Mouse (Mus musculus) cerebellum, postnatal 25 days (tissue): ENCODE data around the gene Aloxe3.

ENCODE experiments used
- DNase-seq, 2 experiments: peaks; one replicate each; pipeline ENCODE4 v3.0.0; 2021; ENCODE audit warnings: mixed read lengths in 2 of 2

Gene Aloxe3

DNA sequence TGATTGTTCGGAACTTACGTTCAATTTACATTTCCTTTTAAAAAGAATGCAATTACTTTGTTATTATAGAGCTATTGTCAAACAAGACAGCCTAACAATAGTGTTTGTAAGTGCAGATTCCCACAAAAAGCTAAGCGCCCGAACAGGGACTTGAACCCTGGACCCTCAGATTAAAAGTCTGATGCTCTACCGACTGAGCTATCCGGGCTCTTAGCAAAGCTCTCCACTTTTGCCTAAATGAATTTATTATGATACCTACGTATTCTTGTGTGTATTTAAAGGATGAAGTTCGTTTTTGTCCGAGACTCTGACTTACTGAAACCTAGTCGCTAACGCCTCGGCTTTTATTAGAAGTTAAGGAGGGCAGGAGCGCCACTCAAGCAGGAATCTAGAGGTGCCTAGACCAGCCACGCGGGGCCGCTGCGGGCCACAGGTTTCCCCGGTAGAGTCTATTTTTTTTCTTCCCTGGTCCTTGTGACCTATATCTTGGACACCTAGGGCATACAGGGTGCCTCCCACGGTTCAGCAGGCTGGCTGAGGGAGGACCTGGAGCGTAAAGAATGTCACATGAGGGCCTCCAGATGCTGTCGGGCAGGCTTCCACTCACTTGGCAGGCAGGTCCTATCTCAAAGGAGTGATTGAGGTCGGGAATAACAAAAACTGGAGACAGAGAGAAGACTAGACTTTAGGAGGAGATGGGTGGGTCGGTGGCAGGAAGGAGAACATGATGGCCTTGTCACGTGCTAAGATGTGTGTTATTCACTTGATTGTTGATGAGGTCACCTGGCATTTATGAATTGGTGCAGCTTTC lies 450 bp upstream of the Aloxe3 start:
- DNase-seq: peak; percentile 88 to 89

DNA sequence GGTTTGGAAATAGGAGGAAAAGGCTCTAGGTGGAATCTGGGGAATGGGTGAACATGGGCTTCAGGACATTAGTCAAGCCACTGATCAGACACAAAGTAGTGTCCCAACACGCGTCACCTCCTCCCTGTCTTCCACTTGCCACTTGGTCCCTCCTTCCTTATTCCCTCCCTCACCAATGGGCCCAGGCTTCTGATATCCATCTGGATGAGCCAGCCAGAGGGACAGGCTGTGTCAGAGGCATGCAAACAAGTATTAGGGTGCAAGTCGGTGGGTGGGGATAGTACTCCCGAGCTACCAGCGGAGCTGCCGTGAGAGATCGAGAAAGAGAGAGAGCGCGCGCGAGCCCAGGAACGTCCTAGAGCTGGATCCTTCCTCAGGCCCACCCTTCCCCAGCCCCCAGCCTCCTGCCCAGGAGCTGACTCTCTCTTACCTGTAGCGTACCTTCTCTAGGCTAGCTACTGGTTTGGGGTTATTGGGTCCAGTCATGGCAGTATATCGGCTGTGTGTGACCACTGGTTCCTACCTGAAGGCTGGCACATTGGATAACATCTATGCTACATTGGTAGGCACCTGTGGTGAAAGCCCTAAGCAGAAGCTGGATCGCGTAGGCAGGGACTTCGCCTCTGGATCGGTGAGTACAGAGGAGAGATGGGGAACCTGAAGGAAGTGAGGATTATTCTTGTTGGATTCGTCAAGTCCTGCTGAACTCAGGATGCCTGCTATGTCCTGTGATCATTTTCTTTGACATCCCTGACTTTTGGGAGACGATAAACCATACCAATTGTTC lies 416 bp downstream of the Aloxe3 start:
- peak; percentile 66 to 67 for DNase-seq

GRCm38 (mm10) chr11:69126706-69127095 lies 1.0 kb downstream of the Aloxe3 start:
- DNase-seq: peak in 1 of 2 experiments; percentile 18

- no peak for DNase-seq
Observed at GRCm38 (mm10) chr11:69128426-69129122, 2.9 kb downstream of the Aloxe3 start.

DNA sequence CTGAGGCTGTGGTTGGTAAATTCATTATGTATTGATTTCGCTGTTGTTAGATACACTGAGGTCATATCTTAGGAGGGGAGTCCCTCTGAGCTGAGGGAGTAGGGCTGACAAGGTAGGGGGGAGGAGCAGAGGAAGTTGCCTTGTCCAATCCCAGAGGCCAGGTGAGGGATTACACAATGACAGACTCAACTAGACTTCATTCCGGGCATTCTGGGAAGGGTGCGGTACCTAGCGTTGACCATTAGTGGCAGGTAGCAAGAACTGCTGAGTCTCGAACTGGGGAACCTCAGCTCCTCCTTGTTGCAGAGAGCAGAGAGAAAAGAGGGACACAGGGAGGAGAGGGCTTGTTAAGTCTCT lies 7.8 kb downstream of the Aloxe3 start:
- no peak for DNase-seq

DNA sequence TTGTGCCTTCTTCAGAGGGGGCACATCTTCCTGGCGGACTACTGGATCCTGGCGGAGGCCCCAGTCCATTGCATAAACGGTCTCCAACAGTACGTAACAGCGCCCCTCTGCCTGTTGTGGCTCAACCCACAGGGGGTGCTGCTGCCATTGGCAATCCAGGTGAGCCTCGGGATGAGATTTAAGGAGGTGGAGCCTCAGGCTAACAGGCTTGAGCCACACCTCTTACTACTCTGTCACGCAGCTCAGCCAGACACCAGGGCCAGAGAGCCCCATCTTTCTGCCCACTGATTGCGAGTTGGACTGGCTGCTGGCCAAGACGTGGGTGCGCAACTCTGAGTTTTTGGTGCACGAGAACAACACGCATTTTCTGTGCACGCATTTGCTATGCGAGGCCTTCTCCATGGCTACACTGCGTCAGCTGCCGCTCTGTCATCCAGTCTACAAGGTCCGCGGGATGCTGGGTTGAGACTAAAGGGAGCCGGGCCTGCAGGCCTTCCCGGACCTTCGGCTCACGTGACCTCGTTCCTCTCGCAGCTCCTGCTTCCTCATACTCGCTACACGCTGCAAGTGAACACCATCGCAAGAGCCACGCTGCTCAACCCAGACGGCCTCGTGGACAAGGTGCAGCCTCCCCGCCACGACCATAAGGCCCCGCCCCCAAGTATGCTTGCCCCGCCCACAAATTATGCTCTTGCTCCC lies 8.4 kb downstream of the Aloxe3 start:
- peak; percentile 72 to 75 for DNase-seq

DNA sequence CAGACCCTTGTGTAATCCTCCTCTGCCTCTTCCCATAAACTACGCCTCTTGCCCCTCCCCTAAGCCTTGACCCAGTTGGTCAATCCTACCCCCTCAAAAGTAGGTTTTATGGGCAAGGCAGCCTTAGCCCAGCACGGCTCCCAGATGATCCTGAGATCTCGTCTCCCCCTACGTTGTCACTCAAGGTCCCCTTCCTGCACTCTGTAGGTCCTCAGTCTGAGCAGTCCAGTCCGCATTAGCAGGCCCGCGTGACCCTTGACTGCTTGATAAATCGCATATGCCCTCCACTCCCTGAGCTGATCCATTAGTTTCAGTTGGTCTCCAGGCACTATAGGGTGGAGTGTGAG lies 8.9 kb downstream of the Aloxe3 start:
- no peak for DNase-seq

DNA sequence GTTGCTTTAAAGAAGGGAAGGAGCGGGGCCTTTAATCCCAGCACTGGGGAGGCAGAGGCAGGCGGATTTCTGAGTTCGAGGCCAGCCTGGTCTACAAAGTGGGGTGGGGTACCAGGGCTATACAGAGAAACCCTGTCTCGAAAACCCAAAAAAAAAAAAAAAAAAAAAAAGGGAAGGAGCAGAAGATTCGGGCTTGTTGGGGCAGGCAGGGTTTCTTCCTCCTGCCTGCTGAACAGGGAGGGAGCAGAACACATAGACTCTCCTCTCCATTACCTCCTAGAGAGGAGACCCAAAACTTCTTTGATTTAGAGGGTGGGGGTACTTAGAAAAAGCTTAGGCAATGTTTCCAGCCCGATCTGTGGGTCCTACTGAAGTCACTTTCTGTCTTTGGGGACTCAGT lies 9.7 kb downstream of the Aloxe3 start:
- no peak for DNase-seq

DNA sequence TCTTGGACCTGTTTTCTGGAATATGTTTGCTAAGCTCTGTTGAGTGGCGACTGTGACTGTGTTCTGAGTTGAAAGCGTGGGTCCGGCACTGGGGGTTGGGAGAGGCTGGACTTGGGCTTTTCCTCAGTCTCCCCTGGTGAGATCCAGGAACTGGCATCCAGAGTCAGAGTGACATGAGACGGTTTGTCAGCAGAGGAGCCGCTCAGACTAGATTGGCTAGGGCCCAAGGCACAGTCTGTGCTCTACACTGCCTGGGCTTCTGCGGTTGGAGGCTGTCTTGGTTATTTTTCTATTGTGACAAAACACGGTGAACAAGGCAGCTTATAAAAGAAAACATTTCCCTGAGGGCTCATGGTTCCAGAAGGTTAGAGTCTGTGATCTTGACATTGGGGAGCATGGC lies 21.9 kb downstream of the Aloxe3 start:
- DNase-seq: peak; percentile 38 to 55

DNA sequence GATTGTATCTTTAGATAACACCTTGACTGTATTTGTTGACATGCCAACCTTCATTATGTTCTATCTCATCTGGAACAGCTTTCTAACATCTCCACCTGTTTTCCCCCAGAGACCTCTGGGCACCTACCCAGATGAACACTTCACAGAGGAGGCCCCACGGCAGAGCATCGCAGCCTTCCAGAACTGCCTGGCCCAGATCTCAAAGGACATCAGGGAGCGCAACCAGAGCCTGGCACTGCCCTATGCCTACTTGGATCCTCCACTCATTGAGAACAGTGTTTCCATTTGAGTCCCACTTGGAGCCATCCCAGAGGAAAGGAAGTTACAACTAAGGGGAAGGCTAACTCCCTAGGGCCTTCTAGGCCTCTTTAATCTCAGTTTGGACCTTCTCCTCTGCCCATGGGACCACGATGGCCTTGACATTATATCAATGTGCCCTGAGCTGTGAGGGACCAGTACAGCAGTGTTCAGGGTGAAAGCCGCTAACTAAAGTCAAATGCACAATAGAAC lies 22.8 kb downstream of the Aloxe3 start:
- DNase-seq: peak; percentile 60 to 62

GRCm38 (mm10) chr11:69149728-69150127 lies 24.0 kb downstream of the Aloxe3 start:
- peak; percentile 18 to 35 for DNase-seq

DNA sequence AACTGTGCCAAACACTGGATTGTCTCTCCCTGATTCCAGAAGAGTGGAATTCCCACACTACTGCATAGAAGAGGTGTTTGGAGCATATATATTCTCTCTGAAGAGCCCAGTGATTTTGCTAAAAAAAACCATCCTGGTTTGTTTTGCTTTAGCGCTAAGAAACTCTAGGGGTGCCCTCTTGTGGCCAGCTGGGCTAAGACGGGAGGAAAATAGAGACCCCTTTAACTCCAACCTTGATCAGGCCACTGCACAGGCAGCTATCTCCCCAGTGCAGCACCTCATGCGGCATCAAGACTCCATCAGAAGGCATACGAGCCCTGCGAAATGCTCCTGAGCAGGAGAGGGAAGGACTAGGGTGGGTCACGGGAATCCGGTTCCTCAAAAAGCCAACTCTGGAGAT lies 24.7 kb downstream of the Aloxe3 start:
- DNase-seq: peak; percentile 80 to 88

- no peak for DNase-seq
Observed at GRCm38 (mm10) chr11:69151004-69151403, 25.3 kb downstream of the Aloxe3 start.

DNA sequence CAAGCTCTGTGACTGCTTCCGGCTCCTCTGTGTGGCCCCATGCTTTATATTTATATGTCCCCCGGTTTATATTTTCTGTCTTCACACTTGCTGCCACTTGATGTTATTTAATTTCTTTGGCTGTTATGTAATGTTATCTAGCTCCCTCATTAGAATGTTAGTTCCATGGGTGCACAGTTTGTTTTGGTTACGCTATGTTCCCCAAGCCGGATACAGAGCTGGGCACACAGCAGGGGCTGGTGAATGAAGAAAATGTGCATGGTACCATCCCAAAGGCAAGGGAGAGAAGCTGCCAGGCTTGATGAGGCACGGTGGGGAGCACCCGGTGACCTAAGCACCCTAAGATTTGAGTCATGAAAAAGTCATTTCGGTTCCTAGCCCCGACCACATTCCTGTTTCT lies 28.1 kb downstream of the Aloxe3 start:
- no peak for DNase-seq

DNA sequence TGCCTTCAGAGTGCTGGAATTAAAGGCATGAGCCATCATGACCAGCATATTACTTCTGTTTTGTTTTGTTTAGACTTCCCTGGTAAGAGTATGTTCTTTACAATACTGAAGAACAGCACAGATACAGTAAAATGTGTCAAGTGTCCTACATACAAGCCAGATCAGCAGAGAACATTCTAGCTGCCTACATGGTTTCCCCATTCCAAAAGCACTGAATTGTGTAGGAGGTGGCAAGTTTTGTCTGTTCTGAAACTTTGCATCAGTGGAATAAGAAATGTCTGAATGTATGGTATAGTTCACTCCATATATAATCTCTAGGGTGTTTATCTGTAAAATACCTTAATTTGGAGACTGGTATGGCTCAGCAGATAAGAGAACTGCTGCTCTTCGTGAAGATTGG lies 29.7 kb downstream of the Aloxe3 start:
- DNase-seq: no peak

GRCm38 (mm10) chr11:69156800-69157199 lies 31.1 kb downstream of the Aloxe3 start, which contains the start of gene Alox12b:
Alox12b (plus strand) TSS chr11:69156989.
- DNase-seq: no peak

GRCm38 (mm10) chr11:69169313-69169712 lies 43.6 kb downstream of the Aloxe3 start:
- no peak for DNase-seq

DNA sequence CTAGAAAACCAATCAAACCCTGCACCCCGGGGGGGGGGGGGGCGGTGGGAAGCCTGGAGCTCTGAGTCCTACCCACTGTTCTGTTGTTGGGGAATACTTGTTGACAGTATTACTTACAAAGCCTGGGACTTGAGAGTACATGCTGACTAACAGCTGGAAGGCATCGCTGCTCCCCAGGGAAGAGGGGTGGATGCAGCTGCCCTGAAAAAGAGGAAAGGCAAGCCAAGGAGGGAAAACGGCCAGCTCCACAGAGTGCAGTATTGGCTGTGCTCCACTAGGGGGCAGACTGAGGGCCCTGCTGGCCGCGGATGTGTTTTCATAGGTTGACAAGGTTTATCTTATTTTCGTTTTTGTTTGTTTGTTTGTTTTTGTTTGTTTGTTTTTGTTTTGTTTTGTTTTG lies 45.9 kb downstream of the Aloxe3 start:
- DNase-seq: peak; percentile 67 to 76

DNA sequence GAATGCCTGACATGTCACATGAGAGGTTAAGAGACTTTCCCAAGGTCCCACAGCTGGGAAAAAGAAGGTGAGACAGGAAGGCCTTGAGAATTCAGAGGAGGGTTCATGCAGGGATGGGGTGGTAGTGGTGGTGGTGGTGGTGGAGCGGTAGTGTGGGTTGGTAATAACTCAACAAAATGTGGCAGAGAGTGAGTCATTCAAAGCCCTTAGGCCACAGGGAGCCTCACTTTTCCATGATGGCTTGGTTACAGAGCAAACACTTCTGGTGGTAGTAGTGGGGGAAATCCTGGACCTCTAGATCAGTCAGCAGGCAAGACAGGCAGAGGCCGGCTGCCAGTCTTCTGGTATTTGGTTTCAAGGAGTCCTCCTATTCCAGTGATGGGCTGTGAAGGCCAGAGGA lies 46.9 kb downstream of the Aloxe3 start:
- DNase-seq: no peak

GRCm38 (mm10) chr11:69174722-69175121 lies 49.0 kb downstream of the Aloxe3 start:
- no peak for DNase-seq

DNA sequence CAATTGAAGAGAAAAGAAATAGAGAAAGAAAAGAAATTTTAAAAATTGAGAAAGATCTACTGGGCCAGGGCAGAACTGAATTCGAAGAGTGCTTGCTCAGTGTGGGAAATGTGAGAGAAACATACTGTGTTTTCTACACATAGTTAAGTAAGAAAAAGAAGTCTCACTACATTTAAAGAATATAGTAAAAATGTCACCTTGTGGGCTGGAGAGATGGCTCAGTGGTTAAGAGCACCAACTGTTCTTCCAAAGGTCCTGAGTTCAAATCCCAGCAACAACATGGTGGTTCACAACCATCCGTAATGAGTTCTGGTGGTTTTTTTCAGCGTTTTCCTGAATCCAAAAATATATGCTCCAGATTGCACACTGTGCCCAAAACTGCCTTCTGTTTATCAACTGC lies 52.8 kb downstream of the Aloxe3 start:
- DNase-seq: no peak

DNA sequence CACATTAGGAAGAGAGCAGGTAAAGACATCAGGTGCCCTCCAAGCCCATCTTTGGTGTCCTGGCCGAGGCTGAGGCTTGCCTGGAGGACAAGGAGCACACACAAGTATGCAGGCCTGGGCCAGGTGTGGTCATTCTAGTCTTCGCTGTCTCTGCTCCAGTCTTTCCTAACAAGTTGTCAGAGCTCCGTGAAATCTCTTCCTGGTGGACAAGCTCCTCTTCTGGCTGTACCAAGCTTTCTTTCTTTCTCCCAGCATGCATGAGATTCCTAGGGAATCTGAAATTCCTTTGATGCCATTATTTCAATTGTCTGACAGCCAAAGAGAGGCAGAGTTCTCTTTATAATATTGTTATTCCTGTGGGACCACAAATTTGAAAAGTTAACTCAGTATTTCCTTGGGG lies 53.8 kb downstream of the Aloxe3 start:
- DNase-seq: no peak

- DNase-seq: no peak
Observed at GRCm38 (mm10) chr11:69180120-69180519, 54.4 kb downstream of the Aloxe3 start.
